Mouse (Mus musculus): Measurements from ENCODE around the gene Tbcc.
A peak's percentile ranks its signal among the peaks of the same experiment; 100 is the strongest.

GRCm38 (mm10) chr17:46888511-46889212, 1.8 kb upstream of the Tbcc start:
- TF ChIP-seq CTCF (IDR thresholded peaks at IDR 0.05; ENCODE audit: control insufficient read depth, insufficient read depth, insufficient read length) (peak; percentile 59), CEBPB (IDR thresholded peaks at IDR 0.05; ENCODE audit: low read depth) (no peak), USF1 (IDR thresholded peaks at IDR 0.05; ENCODE audit: low read depth) (no peak), MAX (IDR thresholded peaks at IDR 0.05) (peak; percentile 63), FOSL1 (IDR thresholded peaks at IDR 0.05; ENCODE audit: insufficient read depth, low read length, poor library complexity, severe bottlenecking) (no peak)
